Mouse (Mus musculus) heart, embryonic 11.5 days (tissue): Measurements from ENCODE around the gene Rtn3. TPM values are rescaled to one million over a fixed set of nuclear protein-coding genes. Genes with fewer than 3 reads are reported as not detected.

Source experiments
- ATAC-seq: fragments of 200-750 bp; cut with Nextera tagmentation; replicated peaks from 2 replicates; pipeline ENCODE4 v1.8.0; 2017; ENCODE audit warnings: moderate library complexity; ENCODE audit not compliant: insufficient number of reproducible peaks, low FRiP score, low TSS enrichment
- H3K27ac ChIP-seq: fragments of 300-500 bp; sonication (generic); 2 replicates; pipeline ENCODE4 v1.5.1; 2014; ENCODE audit warnings: mild to moderate bottlenecking, low read depth, low read length
- H3K27me3 ChIP-seq: fragments of 300-500 bp; sonication (generic); 2 replicates; pipeline ENCODE4 v1.6.1; 2014; ENCODE audit warnings: mild to moderate bottlenecking, low read length, mixed read lengths; ENCODE audit not compliant: control insufficient read depth, insufficient read depth
- H3K36me3 ChIP-seq: fragments of 300-500 bp; sonication (generic); 2 replicates; pipeline ENCODE4 v1.6.1; 2014; ENCODE audit warnings: mild to moderate bottlenecking, low read length, moderate library complexity, mixed read lengths; ENCODE audit not compliant: control insufficient read depth, insufficient read depth
- H3K4me1 ChIP-seq: fragments of 300-500 bp; sonication (generic); 2 replicates; pipeline ENCODE4 v1.6.1; 2014; ENCODE audit warnings: low read length; ENCODE audit not compliant: control insufficient read depth, insufficient read depth
- H3K4me2 ChIP-seq: fragments of 300-500 bp; sonication (generic); 2 replicates; pipeline ENCODE4 v1.6.1; 2014; ENCODE audit warnings: mild to moderate bottlenecking, moderate library complexity
- H3K4me3 ChIP-seq: fragments of 300-500 bp; sonication (generic); 2 replicates; pipeline ENCODE4 v1.5.1; 2014; ENCODE audit warnings: low read depth, low read length
- H3K9ac ChIP-seq: fragments of 300-500 bp; sonication (generic); 2 replicates; pipeline ENCODE4 v1.6.1; 2014; ENCODE audit warnings: mild to moderate bottlenecking, low read depth, low read length, moderate library complexity
- H3K9me3 ChIP-seq: fragments of 300-500 bp; sonication (generic); replicated peaks from 2 replicates; pipeline ENCODE4 v1.6.1; 2016; ENCODE audit warnings: low read length; ENCODE audit not compliant: control insufficient read depth
- WGBS: fragments of 180-500 bp; shearing (Covaris S2); extraction: QIAGEN DNeasy Blood & Tissue Kit; methylation state at CpG from one replicate; pipeline ENCODE4 v1.1.7; 2014; ENCODE audit not compliant: insufficient replicate concordance; 5-methylcytosine and 5-hydroxymethylcytosine counted together
- polyA plus RNA-seq: library from polyadenylated mRNA; unstranded; fragments of >200 nt; fragmentation: Nextera tagmentation; extraction: Ambion mirVana; gene quantifications from 2 replicates; pipeline ENCODE4 v1.2.1, GENCODE M21; 2014

The Rtn3 gene
- 101 and 117 TPM in 2 replicates for polyA plus RNA-seq

- ATAC-seq: peak; percentile 90
- Histone ChIP-seq H3K27ac (peak within 1 kb of the TSS; percentile 100), H3K4me2 (peak within 1 kb of the TSS; percentile 79), H3K9ac (peak within 1 kb of the TSS; percentile 100), H3K9me3 (no peaks in the 10 kb centered on the region), H3K4me3 (peak within 1 kb of the TSS; percentile 99), H3K4me1 (peaks cover 5% of the 10 kb centered on the region), H3K36me3 (no peaks in the 10 kb centered on the region), H3K27me3 (no peaks in the 10 kb centered on the region)
- WGBS: 1% methylated on average over 80 of the region's 80 CpGs
These were observed at the start of gene Rtn3 for GRCm38 (mm10) chr19:7482599-7483511. Gene Rtn3, minus strand, starts transcription at chr19:7483281.

GRCm38 (mm10) chr19:7531906-7532305, 48.8 kb upstream of the Rtn3 start:
- WGBS: 87% methylated on average over 5 of the region's 5 CpGs

GRCm38 (mm10) chr19:7528639-7529428, 45.8 kb upstream of the Rtn3 start:
- Histone ChIP-seq H3K9me3 (no peaks in the 10 kb centered on the region), H3K27me3 (no peaks in the 10 kb centered on the region), H3K4me1 (no peaks in the 10 kb centered on the region), H3K4me2 (no peak overlapping the region), H3K36me3 (peaks cover 12% of the 10 kb centered on the region), H3K27ac (no peak overlapping the region), H3K9ac (no peak overlapping the region), H3K4me3 (no peak overlapping the region)
- WGBS: 47% methylated on average over 7 of the region's 7 CpGs
- ATAC-seq: no peak

More at GRCm38 (mm10) chr19:7531906-7532305, 48.8 kb upstream of the Rtn3 start:
- Histone ChIP-seq H3K9me3 (no peaks in the 10 kb centered on the region), H3K4me3 (no peak overlapping the region), H3K27me3 (no peaks in the 10 kb centered on the region), H3K27ac (no peak overlapping the region), H3K4me2 (no peak overlapping the region), H3K36me3 (peaks cover 14% of the 10 kb centered on the region; the same call in 1 of the 2 replicates), H3K9ac (no peak overlapping the region), H3K4me1 (no peaks in the 10 kb centered on the region)
- no peak for ATAC-seq

- H3K36me3 ChIP-seq: peaks cover 19% of the 10 kb centered on the region
- H3K4me1 ChIP-seq: no peaks in the 10 kb centered on the region
- H3K9me3 ChIP-seq: no peaks in the 10 kb centered on the region; the same call in 1 of the 2 replicates
- no peak overlapping the region for H3K4me2 ChIP-seq
- H3K9ac ChIP-seq: no peak overlapping the region
- no peak for ATAC-seq
- no peak overlapping the region for H3K27ac ChIP-seq
- WGBS: 74% methylated on average over 3 of the region's 3 CpGs
- H3K4me3 ChIP-seq: no peak overlapping the region
- H3K27me3 ChIP-seq: no peaks in the 10 kb centered on the region
These were observed 41.8 kb upstream of the Rtn3 start for GRCm38 (mm10) chr19:7524879-7525278.

GRCm38 (mm10) chr19:7523781-7524180, 40.7 kb upstream of the Rtn3 start:
- Histone ChIP-seq H3K4me3 (no peak overlapping the region), H3K4me2 (no peak overlapping the region), H3K9ac (no peak overlapping the region), H3K4me1 (no peaks in the 10 kb centered on the region), H3K27me3 (no peaks in the 10 kb centered on the region), H3K9me3 (no peaks in the 10 kb centered on the region; the same call in 1 of the 2 replicates), H3K27ac (no peak overlapping the region), H3K36me3 (peaks cover 18% of the 10 kb centered on the region)
- no peak for ATAC-seq

GRCm38 (mm10) chr19:7523292-7523691, 40.2 kb upstream of the Rtn3 start:
- H3K4me2 ChIP-seq: no peak overlapping the region
- no peaks in the 10 kb centered on the region for H3K27me3 ChIP-seq
- 87% methylated on average over 1 of the region's 1 CpGs for WGBS
- H3K27ac ChIP-seq: no peak overlapping the region
- no peaks in the 10 kb centered on the region; the same call in 1 of the 2 replicates for H3K9me3 ChIP-seq
- H3K36me3 ChIP-seq: peaks cover 20% of the 10 kb centered on the region
- no peak overlapping the region for H3K9ac ChIP-seq
- H3K4me3 ChIP-seq: no peak overlapping the region
- ATAC-seq: no peak
- no peaks in the 10 kb centered on the region for H3K4me1 ChIP-seq

GRCm38 (mm10) chr19:7522856-7523255, 39.8 kb upstream of the Rtn3 start:
- H3K4me2 ChIP-seq: no peak overlapping the region
- H3K4me1 ChIP-seq: no peaks in the 10 kb centered on the region
- WGBS: 96% methylated on average over 2 of the region's 2 CpGs
- no peak overlapping the region for H3K4me3 ChIP-seq
- H3K27ac ChIP-seq: no peak overlapping the region
- no peaks in the 10 kb centered on the region for H3K27me3 ChIP-seq
- ATAC-seq: no peak
- no peaks in the 10 kb centered on the region; the same call in 1 of the 2 replicates for H3K9me3 ChIP-seq
- H3K9ac ChIP-seq: no peak overlapping the region
- peaks cover 20% of the 10 kb centered on the region for H3K36me3 ChIP-seq

- ATAC-seq: no peak
- no peak overlapping the region for H3K4me2 ChIP-seq
- WGBS: 82% methylated on average over 3 of the region's 3 CpGs
- no peaks in the 10 kb centered on the region for H3K4me1 ChIP-seq
- H3K4me3 ChIP-seq: no peak overlapping the region
- H3K27me3 ChIP-seq: no peaks in the 10 kb centered on the region
- H3K9ac ChIP-seq: no peak overlapping the region
- peaks cover 23% of the 10 kb centered on the region for H3K36me3 ChIP-seq
- H3K9me3 ChIP-seq: no peaks in the 10 kb centered on the region; the same call in 1 of the 2 replicates
- H3K27ac ChIP-seq: no peak overlapping the region
These were observed 38.5 kb upstream of the Rtn3 start for GRCm38 (mm10) chr19:7521619-7522018.
